Mouse (Mus musculus) yolk sac, embryonic 10.5 days (tissue): ENCODE results near the gene Dync1i2.

Experiments
- DNase-seq: peaks from one replicate; pipeline ENCODE4 v3.0.0-alpha.2; 2017; ENCODE audit warnings: low spot score

The Dync1i2 gene

GRCm38 (mm10) chr2:71203819-71204432 lies 7.6 kb upstream of the Dync1i2 start:
- no peak for DNase-seq

GRCm38 (mm10) chr2:71209041-71209755 lies 2.3 kb upstream of the Dync1i2 start:
- DNase-seq = no peak

GRCm38 (mm10) chr2:71211096-71211495 lies 410 bp upstream of the Dync1i2 start:
- DNase-seq = no peak

- DNase-seq = no peak
These were observed 837 bp downstream of the Dync1i2 start for GRCm38 (mm10) chr2:71212360-71212726.

- DNase-seq = no peak
These were observed 9.5 kb downstream of the Dync1i2 start for GRCm38 (mm10) chr2:71221020-71221419.

GRCm38 (mm10) chr2:71227398-71227797 lies 15.9 kb downstream of the Dync1i2 start:
- DNase-seq = no peak

GRCm38 (mm10) chr2:71229603-71230002 lies 18.1 kb downstream of the Dync1i2 start:
- DNase-seq = no peak

GRCm38 (mm10) chr2:71231951-71232350 lies 20.4 kb downstream of the Dync1i2 start:
- no peak for DNase-seq

GRCm38 (mm10) chr2:71232976-71233375 lies 21.5 kb downstream of the Dync1i2 start:
- DNase-seq = no peak

GRCm38 (mm10) chr2:71235420-71235819 lies 23.9 kb downstream of the Dync1i2 start:
- DNase-seq = no peak

GRCm38 (mm10) chr2:71236009-71236408 lies 24.5 kb downstream of the Dync1i2 start:
- no peak for DNase-seq

- no peak for DNase-seq
These were observed 30.0 kb downstream of the Dync1i2 start for GRCm38 (mm10) chr2:71241505-71241904.

GRCm38 (mm10) chr2:71242180-71242579 lies 30.7 kb downstream of the Dync1i2 start:
- no peak for DNase-seq

- DNase-seq = no peak
These were observed 31.7 kb downstream of the Dync1i2 start for GRCm38 (mm10) chr2:71243058-71243672.

- DNase-seq = no peak
These were observed 33.3 kb downstream of the Dync1i2 start for GRCm38 (mm10) chr2:71244807-71245206.

GRCm38 (mm10) chr2:71245416-71245815 lies 33.9 kb downstream of the Dync1i2 start:
- DNase-seq = no peak

- DNase-seq = no peak
These were observed 34.6 kb downstream of the Dync1i2 start for GRCm38 (mm10) chr2:71246096-71246495.

- DNase-seq = no peak
These were observed 36.6 kb downstream of the Dync1i2 start for GRCm38 (mm10) chr2:71248071-71248470.

- no peak for DNase-seq
These were observed 39.3 kb downstream of the Dync1i2 start for GRCm38 (mm10) chr2:71250841-71251240.

- no peak for DNase-seq
These were observed 43.3 kb downstream of the Dync1i2 start for GRCm38 (mm10) chr2:71254836-71255235.

GRCm38 (mm10) chr2:71256581-71256980 lies 45.1 kb downstream of the Dync1i2 start:
- DNase-seq = no peak

- no peak for DNase-seq
These were observed 53.1 kb downstream of the Dync1i2 start for GRCm38 (mm10) chr2:71264585-71264984.

- DNase-seq = no peak
These were observed 57.2 kb downstream of the Dync1i2 start for GRCm38 (mm10) chr2:71268691-71269090.
